Mouse (Mus musculus): ENCODE results near the gene Emilin2.

GRCm38 (mm10) chr17:71230108-71230709, 81.6 kb downstream of the Emilin2 start:
- TF ChIP-seq CEBPB (IDR thresholded peaks at IDR 0.05; ENCODE audit: insufficient read depth, poor library complexity, severe bottlenecking) (no peak), POLR2A (IDR thresholded peaks at IDR 0.05; ENCODE audit: insufficient read length, low read depth) (no peak), TCF12 (IDR thresholded peaks at IDR 0.05; ENCODE audit: insufficient read depth, poor library complexity, severe bottlenecking) (no peak), REST (IDR thresholded peaks at IDR 0.05; ENCODE audit: insufficient read depth, insufficient read length) (no peak), MYOG (IDR thresholded peaks at IDR 0.05; ENCODE audit: control insufficient read depth in 1 of 3, insufficient read depth in 1 of 3, insufficient read length in 2 of 3, low read depth in 2 of 3) (no peak), POLR2AphosphoS2 (IDR thresholded peaks at IDR 0.05; ENCODE audit: insufficient read length, low read depth) (no peak), TCF3 (IDR thresholded peaks at IDR 0.05; ENCODE audit: insufficient read length, low read depth) (no peak), MAX (IDR thresholded peaks at IDR 0.05; ENCODE audit: low read depth) (no peak), E2F4 (IDR thresholded peaks at IDR 0.05; ENCODE audit: insufficient read depth) (no peak), USF1 (IDR thresholded peaks at IDR 0.05; ENCODE audit: low read depth) (no peak), MYOD1 (IDR thresholded peaks at IDR 0.05; ENCODE audit: control insufficient read depth in 1 of 3, insufficient read length in 2 of 3, low read depth in 2 of 3) (no peak)
